Mouse (Mus musculus): Measurements from ENCODE around the gene Defb33. TPM values are rescaled to one million over a fixed set of nuclear protein-coding genes. Genes with fewer than 3 reads are reported as not detected.

Defb33 gene
- total RNA-seq (2023; ENCODE audit: inconsistent age) = not detected in 4 replicates

GRCm38 (mm10) chr8:20892369-20892768, at the start of gene Defb33:
Defb33 (plus strand) TSS chr8:20892669.

DNA sequence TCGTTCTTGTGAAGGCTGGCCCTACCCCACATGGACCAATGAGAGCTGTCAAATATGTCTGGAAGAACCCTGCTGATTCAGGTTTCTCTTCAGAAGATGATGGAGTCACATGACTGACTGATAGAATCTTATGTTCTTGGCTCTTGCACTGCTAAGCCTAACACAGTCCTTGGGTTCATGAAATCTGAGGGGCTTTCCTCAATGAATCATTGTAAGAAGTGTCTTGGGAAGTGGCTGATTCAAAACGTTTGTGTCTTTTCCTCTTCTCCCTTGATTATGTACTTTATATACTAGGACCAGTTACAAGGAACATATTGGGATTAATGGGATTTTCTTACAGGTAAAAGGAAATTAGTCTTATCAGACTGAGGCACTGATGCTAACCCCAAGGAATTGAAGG, 10.1 kb downstream of the Defb33 start, which contains the start of gene Gm15056:
TSS of gene Gm15056 (minus strand) at position 101 of the 400 bp plus-strand sequence.

GRCm38 (mm10) chr8:20921971-20922370, 29.5 kb downstream of the Defb33 start, which contains the start of gene Gm6040:
Gm6040 (minus strand) TSS chr8:20922071.

DNA sequence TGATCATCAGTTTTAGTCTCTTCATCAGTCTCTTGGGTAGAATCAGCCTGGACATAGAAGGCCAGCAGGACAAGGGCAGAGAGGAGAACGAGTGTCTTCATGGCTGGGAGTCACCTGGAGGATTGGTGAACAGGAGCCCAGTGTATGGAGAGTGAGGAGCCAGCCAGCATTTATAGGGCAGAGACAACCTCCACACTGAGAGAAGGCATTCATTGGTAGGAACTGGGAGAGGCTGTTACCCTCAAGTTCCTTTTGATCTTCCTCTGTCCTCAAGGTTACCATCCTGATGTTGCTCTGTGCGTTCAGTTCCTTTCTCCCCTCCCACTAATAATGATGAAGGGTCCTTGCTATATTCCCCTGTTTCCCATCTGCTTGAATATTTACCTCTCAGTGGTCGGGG, 52.1 kb downstream of the Defb33 start, which contains the start of gene AY761185:
TSS of gene AY761185 (minus strand) at position 101 of the 400 bp plus-strand sequence.

Other genes starting within 250 kb of the Defb33 start
- gene Gm15056, start 10.0 kb downstream of the Defb33 start, total RNA-seq (2023; ENCODE audit: inconsistent age) = not detected in 4 replicates
- not detected in 4 replicates for gene Gm6040, start 29.4 kb downstream of the Defb33 start, total RNA-seq (2023; ENCODE audit: inconsistent age)
- gene AY761185, start 52.0 kb downstream of the Defb33 start, total RNA-seq (2023; ENCODE audit: inconsistent age) = not detected in 4 replicates
- not detected in 4 replicates for gene Defa21, start 132.9 kb downstream of the Defb33 start, total RNA-seq (2023; ENCODE audit: inconsistent age)
- gene Defa23, start 162.4 kb downstream of the Defb33 start, total RNA-seq (2023; ENCODE audit: inconsistent age) = not detected in 4 replicates
- not detected in 4 replicates for gene Defa35, start 172.4 kb downstream of the Defb33 start, total RNA-seq (2023; ENCODE audit: inconsistent age)
- not detected in 4 replicates for gene Defa25, start 191.8 kb downstream of the Defb33 start, total RNA-seq (2023; ENCODE audit: inconsistent age)
- gene Gm14851, start 203.4 kb downstream of the Defb33 start, total RNA-seq (2023; ENCODE audit: inconsistent age) = not detected in 4 replicates
- gene Defa30, start 242.0 kb downstream of the Defb33 start, total RNA-seq (2023; ENCODE audit: inconsistent age) = not detected in 4 replicates